Mouse (Mus musculus) macrophage (primary cell): ENCODE data around the gene Mslnl. TPM values are rescaled to one million over a fixed set of nuclear protein-coding genes. Genes with fewer than 3 reads are reported as not detected.
"Not testable (repeated sequence)": the region's sequence is repeated elsewhere in the genome, so short reads cannot be mapped to it uniquely, and the experiment has no call there.

Experiments
- H3K27ac ChIP-seq: fragments of 350-480 bp; formaldehyde crosslinking; 2 replicates; pipeline ENCODE4 v1.9.0; 2021
- H3K36me3 ChIP-seq: fragments of 350-480 bp; formaldehyde crosslinking; 2 replicates; pipeline ENCODE4 v1.9.0; 2021; ENCODE audit errors: inconsistent target
- H3K4me3 ChIP-seq: fragments of 350-480 bp; formaldehyde crosslinking; 2 replicates; pipeline ENCODE4 v1.9.0; 2021; ENCODE audit errors: inconsistent target
- H3K79me2 ChIP-seq: fragments of 350-480 bp; formaldehyde crosslinking; 2 replicates; pipeline ENCODE4 v1.9.0; 2021; ENCODE audit errors: inconsistent target
- WGBS: methylation state at CpG from one replicate; pipeline ENCODE4 v1.1.7; 2026; ENCODE audit warnings: inconsistent platforms; ENCODE audit not compliant: missing documents; 5-methylcytosine and 5-hydroxymethylcytosine counted together
- polyA plus RNA-seq: library from polyadenylated mRNA; stranded (reverse); fragments of 250-400 nt; gene quantifications from 3 replicates; pipeline ENCODE4 v1.2.4, GENCODE M21; 2018; ENCODE audit warnings: inconsistent platforms

The Mslnl gene
- polyA plus RNA-seq, 1 experiment from 2014 or later = not detected

- Histone ChIP-seq H3K4me3 (no peak overlapping the region), H3K36me3 (no peaks in the 10 kb centered on the region), H3K79me2 (peaks cover 9% of the 10 kb centered on the region; the same call in 1 of the 2 replicates), H3K27ac (no peak overlapping the region)
- WGBS = 95% methylated on average over 6 of the region's 6 CpGs
These were observed 10.6 kb upstream of the Mslnl start for GRCm38 (mm10) chr17:25725264-25725663.

GRCm38 (mm10) chr17:25727265-25728008 is 8.4 kb upstream of the Mslnl start, which contains the start of the genes Chtf18 and Rpusd1:
Gene Chtf18, minus strand, starts transcription at chr17:25727419.
Gene Rpusd1, plus strand, starts transcription at chr17:25727670.
- H3K36me3 ChIP-seq = no peaks in the 10 kb centered on the region
- peak within 1 kb of the TSS; percentile 74 for H3K4me3 ChIP-seq
- H3K27ac ChIP-seq = 0 out of 2 replicates have a peak within 1 kb of the TSS, but pooled peaks have one; percentile 28
- WGBS = 1% methylated on average over 35 of the region's 37 CpGs
- peaks cover 9% of the 10 kb centered on the region; the same call in 1 of the 2 replicates for H3K79me2 ChIP-seq

DNA sequence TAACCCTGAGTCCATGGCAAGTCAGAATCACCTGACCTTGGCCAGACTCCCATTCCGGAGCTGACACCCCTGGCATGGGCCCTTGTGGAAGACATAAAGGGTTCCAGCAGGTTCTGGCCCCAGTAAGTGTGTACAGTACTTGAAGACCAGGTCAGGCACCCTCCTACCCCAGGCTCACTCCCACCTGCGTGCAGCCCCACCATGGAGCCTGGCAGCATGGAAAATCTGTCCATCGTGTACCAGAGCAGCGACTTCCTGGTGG is 7.9 kb upstream of the Mslnl start:
- peak overlapping the region; percentile 74 for H3K4me3 ChIP-seq
- peaks cover 9% of the 10 kb centered on the region; the same call in 1 of the 2 replicates for H3K79me2 ChIP-seq
- WGBS = 30% methylated on average over 4 of the region's 4 CpGs
- H3K27ac ChIP-seq = 0 out of 2 replicates have a peak overlapping the region, but pooled peaks have one; percentile 28
- no peaks in the 10 kb centered on the region for H3K36me3 ChIP-seq

DNA sequence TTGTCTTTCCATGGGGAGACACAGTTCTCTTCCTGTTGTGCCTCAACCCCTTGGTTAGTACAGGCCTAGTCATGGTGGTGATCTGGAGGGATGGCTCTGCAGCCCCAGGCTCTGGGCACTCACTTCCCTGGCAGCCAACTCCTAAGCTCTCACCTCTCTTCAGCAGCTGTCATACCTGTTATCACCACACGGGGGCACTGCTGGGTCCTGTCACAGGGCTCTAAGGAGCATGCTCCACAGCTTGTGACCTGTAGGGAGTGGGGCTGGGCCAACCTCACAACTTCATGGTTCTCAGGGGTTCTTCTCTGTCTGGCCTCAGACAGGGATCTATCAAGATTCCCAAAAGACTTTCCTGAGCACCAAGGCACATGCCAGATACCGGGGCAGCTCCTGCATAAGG is 3.8 kb upstream of the Mslnl start:
- Histone ChIP-seq H3K27ac (no peak overlapping the region), H3K36me3 (no peaks in the 10 kb centered on the region), H3K4me3 (no peak overlapping the region), H3K79me2 (peaks cover 9% of the 10 kb centered on the region; the same call in 1 of the 2 replicates)
- WGBS = 20% methylated on average over 2 of the region's 2 CpGs

DNA sequence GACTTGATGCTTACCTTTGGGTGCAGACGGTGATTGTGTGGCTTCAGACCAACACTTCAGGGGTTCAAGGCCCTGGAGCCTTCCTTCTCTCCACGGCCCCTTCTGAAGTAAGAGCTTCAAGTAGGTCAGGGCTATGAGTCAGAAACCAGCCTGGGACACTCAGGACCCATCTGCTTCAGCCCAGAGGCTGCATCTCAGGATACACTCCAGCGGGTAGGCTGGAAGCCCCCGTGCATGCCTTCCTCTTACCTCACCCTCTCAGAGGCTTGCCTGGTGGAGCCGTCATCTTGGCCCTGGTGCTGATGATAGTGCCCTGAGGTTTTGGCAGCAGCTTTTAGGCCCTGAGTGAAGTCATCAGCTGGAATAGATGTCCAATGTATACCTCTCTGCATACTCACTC is 596 bp upstream of the Mslnl start:
- Histone ChIP-seq H3K4me3 (no peak overlapping the region), H3K27ac (no peak overlapping the region), H3K36me3 (no peaks in the 10 kb centered on the region), H3K79me2 (no peaks in the 10 kb centered on the region)
- WGBS = 92% methylated on average over 5 of the region's 5 CpGs

- 90% methylated on average over 7 of the region's 7 CpGs for WGBS
These were observed 3.0 kb downstream of the Mslnl start for GRCm38 (mm10) chr17:25738861-25739260.

GRCm38 (mm10) chr17:25741471-25741870 is 5.6 kb downstream of the Mslnl start:
- H3K36me3 ChIP-seq, H3K79me2 ChIP-seq, H3K4me3 ChIP-seq, H3K27ac ChIP-seq: not testable (repeated sequence)
- WGBS = 73% methylated on average over 11 of the region's 12 CpGs

More at GRCm38 (mm10) chr17:25738861-25739260, 3.0 kb downstream of the Mslnl start:
- Histone ChIP-seq H3K27ac (no peak overlapping the region), H3K79me2 (no peaks in the 10 kb centered on the region), H3K4me3 (no peak overlapping the region), H3K36me3 (no peaks in the 10 kb centered on the region)

DNA sequence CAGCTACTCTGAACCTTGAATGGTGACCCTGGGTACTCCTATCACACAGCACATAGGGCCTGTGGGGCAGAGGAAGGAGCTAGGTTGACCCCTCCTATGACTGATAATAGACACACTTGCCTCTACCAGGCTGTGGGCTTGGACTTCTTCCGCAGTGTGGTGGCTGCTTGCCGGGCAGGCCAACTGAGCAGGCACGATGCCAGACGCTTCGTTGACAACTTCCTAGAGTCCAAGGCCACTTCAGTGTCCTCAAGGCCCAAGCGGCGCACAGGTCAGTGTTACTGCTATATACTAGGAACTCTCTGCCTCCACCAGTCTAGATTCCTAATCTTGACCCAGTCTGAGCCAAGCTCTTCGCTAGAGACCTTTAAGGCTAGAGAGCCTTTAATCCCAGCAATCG is 8.0 kb downstream of the Mslnl start:
- Histone ChIP-seq H3K4me3 (no peak overlapping the region), H3K36me3 (no peaks in the 10 kb centered on the region), H3K79me2 (no peaks in the 10 kb centered on the region), H3K27ac (no peak overlapping the region)
- 95% methylated on average over 9 of the region's 9 CpGs for WGBS

DNA sequence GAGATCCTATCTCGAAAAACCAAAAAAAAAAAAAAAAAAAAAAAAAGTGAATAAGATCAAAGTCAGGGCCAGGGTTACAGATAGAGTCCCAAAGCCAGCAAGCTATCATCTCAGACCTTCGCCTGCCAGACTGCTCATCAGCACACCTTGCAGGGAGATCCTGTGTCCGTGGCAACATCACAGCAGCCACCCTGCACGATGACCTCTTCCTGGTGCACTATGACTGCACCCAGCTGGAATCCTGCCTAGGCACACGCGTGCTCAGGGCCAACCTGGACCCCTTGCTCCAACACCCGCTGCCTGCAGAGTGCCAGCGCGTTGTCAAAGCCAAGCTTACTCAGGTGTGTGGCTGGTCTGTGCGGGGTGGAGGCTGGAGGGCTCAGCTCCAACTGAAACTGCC is 8.5 kb downstream of the Mslnl start:
- H3K27ac ChIP-seq = no peak overlapping the region
- no peak overlapping the region for H3K4me3 ChIP-seq
- 91% methylated on average over 9 of the region's 10 CpGs for WGBS

DNA sequence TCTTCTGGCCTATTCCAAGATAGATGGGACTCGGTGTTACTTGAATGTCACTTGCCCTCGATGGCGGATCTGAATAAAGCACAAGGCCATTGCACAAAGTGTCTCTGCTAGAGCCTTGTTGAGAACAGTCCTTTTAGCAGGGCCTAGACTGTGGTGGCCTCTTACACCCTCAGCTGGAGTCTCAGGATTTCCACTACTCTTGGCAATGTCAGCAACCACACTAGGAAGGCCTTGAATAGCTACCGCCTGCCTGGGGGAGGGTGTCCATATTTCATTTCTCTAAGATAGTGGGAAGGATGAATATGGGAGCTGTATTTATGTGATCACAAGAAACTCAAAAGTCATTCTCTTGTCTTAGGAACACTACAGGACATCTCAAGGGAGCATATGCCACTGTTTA is 12.4 kb downstream of the Mslnl start:
- Histone ChIP-seq H3K27ac (no peak overlapping the region), H3K4me3 (no peak overlapping the region), H3K79me2 (no peaks in the 10 kb centered on the region), H3K36me3 (no peaks in the 10 kb centered on the region)
- WGBS = 89% methylated on average over 4 of the region's 4 CpGs

More for the DNA sequence above, 8.5 kb downstream of the Mslnl start:
- Histone ChIP-seq H3K36me3 (no peaks in the 10 kb centered on the region), H3K79me2 (no peaks in the 10 kb centered on the region)

DNA sequence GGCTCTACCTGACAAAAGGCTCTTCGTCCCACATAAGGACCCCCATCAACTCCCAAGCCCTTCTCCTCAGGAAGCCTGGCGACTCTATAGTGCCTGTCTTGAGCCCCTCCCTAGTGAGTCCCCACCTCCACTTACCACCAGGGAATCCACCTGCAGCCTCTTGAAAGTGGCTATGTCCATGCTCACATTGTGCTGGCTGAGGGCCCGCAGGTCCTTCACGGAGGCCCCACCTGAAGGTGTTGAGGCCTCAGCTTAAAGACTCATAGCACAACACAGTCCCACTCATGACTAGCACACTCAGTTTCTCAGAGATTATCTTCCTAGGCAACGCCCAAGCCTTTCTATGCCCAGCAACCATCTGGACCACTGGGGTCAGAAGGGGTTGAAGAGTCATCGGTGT is 13.5 kb downstream of the Mslnl start:
- H3K27ac ChIP-seq = no peak overlapping the region
- no peaks in the 10 kb centered on the region for H3K36me3 ChIP-seq
- no peak overlapping the region for H3K4me3 ChIP-seq
- no peaks in the 10 kb centered on the region for H3K79me2 ChIP-seq
- 79% methylated on average over 6 of the region's 6 CpGs for WGBS

DNA sequence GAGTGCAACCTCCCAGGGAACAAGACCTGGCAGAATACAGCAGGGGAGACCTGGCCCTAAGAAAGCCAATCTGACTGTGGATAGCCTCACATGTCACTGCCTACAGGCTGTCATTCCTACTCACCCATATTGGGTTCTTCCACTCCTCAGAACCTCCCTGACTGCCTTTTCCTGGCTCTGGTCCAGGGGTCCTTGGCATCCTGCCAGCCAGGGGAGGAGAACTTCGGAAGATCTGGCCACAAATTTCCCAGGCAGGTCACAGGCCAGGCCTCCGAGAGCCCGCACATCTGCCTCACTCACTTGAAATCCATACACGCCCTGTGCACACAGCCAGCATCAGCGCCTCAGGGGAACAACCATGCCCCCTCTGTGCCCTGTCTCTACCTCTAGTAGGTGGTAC is 15.6 kb downstream of the Mslnl start:
- Histone ChIP-seq H3K27ac (no peak overlapping the region), H3K79me2 (no peaks in the 10 kb centered on the region), H3K36me3 (no peaks in the 10 kb centered on the region), H3K4me3 (no peak overlapping the region)
- 40% methylated on average over 5 of the region's 5 CpGs for WGBS

DNA sequence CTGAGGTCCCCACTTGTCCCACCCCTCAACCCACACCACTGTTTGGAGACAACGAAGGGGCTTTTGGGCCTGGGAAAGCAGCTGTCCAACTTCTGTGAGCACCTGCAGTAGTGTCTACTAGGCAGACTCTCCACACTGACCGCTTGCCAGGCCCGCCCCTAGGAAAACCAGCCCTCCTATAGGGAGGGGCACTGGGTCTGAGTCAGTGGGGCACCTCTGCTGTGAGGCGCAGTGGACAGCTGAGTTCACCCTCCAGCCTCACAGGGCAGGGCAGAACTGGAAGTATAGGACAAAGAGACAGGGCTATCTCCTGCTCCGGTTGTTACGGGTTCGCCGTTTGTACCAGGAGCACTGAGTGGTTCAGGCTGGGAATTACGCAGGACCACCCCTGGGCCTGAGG is 18.4 kb downstream of the Mslnl start, which contains the start of gene Msln:
TSS of gene Msln (minus strand) at position 138 of the 400 bp plus-strand sequence.
- 84% methylated on average over 9 of the region's 9 CpGs for WGBS
- H3K27ac ChIP-seq = no peak within 1 kb of the TSS
- no peak within 1 kb of the TSS for H3K4me3 ChIP-seq
- H3K79me2 ChIP-seq = no peaks in the 10 kb centered on the region
- no peaks in the 10 kb centered on the region for H3K36me3 ChIP-seq

DNA sequence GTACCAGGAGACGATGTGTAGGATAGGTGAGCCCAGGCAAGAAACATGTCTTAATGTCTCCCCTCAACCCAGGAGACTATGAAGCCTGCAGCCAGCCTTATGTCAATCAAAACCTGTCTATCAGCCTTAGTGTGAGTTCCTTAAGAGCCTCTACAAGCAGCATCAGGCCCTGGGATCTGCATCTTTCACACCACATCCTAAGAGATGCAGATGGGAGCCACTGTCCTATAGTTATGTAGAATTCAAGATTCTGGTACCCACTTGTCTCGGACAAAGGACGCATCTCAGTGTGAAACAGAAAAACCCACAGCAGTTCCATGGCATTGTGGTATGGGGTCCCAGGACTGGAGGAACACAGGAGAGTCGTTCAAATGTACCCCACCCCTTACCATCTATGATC is 19.2 kb downstream of the Mslnl start:
- Histone ChIP-seq H3K79me2 (no peaks in the 10 kb centered on the region), H3K4me3 (no peak overlapping the region), H3K36me3 (no peaks in the 10 kb centered on the region), H3K27ac (no peak overlapping the region)
- 78% methylated on average over 4 of the region's 4 CpGs for WGBS

DNA sequence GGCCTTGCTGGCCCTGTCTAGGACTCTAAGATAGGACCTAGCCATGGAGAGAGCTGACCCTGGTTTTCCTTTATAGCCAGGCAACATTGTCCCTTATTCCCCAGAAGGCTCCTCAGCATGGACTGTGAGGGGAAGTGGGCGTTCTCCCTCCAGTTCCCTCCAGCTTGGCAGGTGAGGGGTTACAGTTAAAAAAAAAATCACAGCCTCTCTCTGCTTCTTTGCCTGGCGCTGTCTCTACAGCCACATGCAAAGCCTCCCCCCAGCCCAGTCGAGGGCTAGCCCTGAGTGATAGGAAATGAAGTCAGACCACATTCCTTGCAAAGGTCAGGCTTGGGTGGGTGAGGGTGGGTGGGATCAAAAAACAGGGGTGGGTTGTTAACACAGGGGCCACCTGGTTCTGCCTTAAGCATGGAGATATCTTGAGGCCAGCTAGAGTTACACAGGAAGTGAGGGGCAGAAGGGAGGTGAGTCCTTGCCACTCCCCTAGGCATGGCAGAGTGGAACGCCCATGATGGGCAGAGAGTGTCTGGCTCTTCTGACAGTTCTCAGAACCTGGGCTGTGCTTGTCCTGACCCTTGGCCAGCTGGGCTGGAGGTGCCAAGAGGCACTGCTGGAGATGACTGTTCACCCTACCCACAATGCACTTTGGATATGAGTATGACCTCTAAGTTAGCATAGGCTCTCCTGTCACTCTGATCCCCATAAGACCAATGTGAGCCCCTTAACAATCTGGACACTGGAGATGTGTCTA is 20.0 kb downstream of the Mslnl start:
- H3K27ac ChIP-seq = no peak overlapping the region

More for the DNA sequence above, 20.0 kb downstream of the Mslnl start:
- H3K36me3 ChIP-seq = no peaks in the 10 kb centered on the region
- WGBS = 37% methylated on average over 4 of the region's 4 CpGs
- no peak overlapping the region for H3K4me3 ChIP-seq
- no peaks in the 10 kb centered on the region for H3K79me2 ChIP-seq
